In genomic region chr6:71272316-71272741, GRCm38 (mm10) we compare ENCODE assay signal across 8 mouse cellular contexts. TPM values are rescaled to one million over a fixed set of nuclear protein-coding genes. Genes with fewer than 3 reads are reported as not detected.
A peak's percentile ranks its signal among the peaks of the same experiment; 100 is the strongest.
DNase-seq lines count a peak whose midpoint lies in the region; ATAC-seq and TF ChIP-seq lines count a peak whose summit lies in the region.

No protein-coding gene starts in this region.

- under 1% methylated on average over 11 of the region's 11 CpGs for WGBS in forebrain, embryonic 15.5 days
- 2% methylated on average over 11 of the region's 11 CpGs for WGBS in liver, embryonic 12.5 days (ENCODE audit: insufficient replicate concordance)
- under 1% methylated on average over 11 of the region's 11 CpGs for WGBS in stomach, embryonic 16.5 days

- TF ChIP-seq CTCF in bone marrow macrophage, adult 2 months (IDR thresholded peaks at IDR 0.05; ENCODE audit: low read depth, low read length) = no peak

- H3K4me2 ChIP-seq in forebrain, embryonic 15.5 days (replicated peaks) = peak overlapping the region; percentile 69
- H3K4me2 ChIP-seq in liver, embryonic 12.5 days = peak overlapping the region; percentile 87
- peak overlapping the region; percentile 64 for H3K4me2 ChIP-seq in stomach, embryonic 16.5 days (ENCODE audit: low read depth, low read length)

- H3K4me3 ChIP-seq in bone marrow macrophage, adult 2 months (ENCODE audit: insufficient read depth, low read length) = peak overlapping the region; percentile 78
- peak overlapping the region; percentile 70 for H3K4me3 ChIP-seq in forebrain, embryonic 15.5 days
- peak overlapping the region; percentile 97 for H3K4me3 ChIP-seq in liver, embryonic 12.5 days
- peak overlapping the region; percentile 56 for H3K4me3 ChIP-seq in stomach, embryonic 16.5 days (replicated peaks; ENCODE audit: low read length)

- H3K36me3 ChIP-seq in forebrain, embryonic 15.5 days = no peaks in the 10 kb centered on the region
- H3K36me3 ChIP-seq in liver, embryonic 12.5 days = no peaks in the 10 kb centered on the region
- no peaks in the 10 kb centered on the region for H3K36me3 ChIP-seq in stomach, embryonic 16.5 days (ENCODE audit: control insufficient read depth, insufficient read depth, low read length)

- peak overlapping the region; percentile 93 for H3K9ac ChIP-seq in forebrain, embryonic 15.5 days (replicated peaks)
- peak overlapping the region; percentile 98 for H3K9ac ChIP-seq in liver, embryonic 12.5 days
- peak overlapping the region; percentile 86 for H3K9ac ChIP-seq in stomach, embryonic 16.5 days (ENCODE audit: low read length)

- no peaks in the 10 kb centered on the region for H3K9me3 ChIP-seq in forebrain, embryonic 15.5 days
- H3K9me3 ChIP-seq in liver, embryonic 12.5 days (replicated peaks) = no peaks in the 10 kb centered on the region
- no peaks in the 10 kb centered on the region for H3K9me3 ChIP-seq in stomach, embryonic 16.5 days (replicated peaks; ENCODE audit: control insufficient read depth, low read length)

- H3K27me3 ChIP-seq in forebrain, embryonic 15.5 days = no peaks in the 10 kb centered on the region
- H3K27me3 ChIP-seq in liver, embryonic 12.5 days (replicated peaks) = no peaks in the 10 kb centered on the region
- H3K27me3 ChIP-seq in stomach, embryonic 16.5 days (ENCODE audit: control insufficient read depth, insufficient read depth, low read length) = no peaks in the 10 kb centered on the region

- peaks cover 14% of the 10 kb centered on the region for H3K4me1 ChIP-seq in bone marrow macrophage, adult 2 months (ENCODE audit: control insufficient read depth, insufficient read depth, low read length)
- peaks cover 17% of the 10 kb centered on the region for H3K4me1 ChIP-seq in forebrain, embryonic 15.5 days
- H3K4me1 ChIP-seq in liver, embryonic 12.5 days = peaks cover 24% of the 10 kb centered on the region
- H3K4me1 ChIP-seq in stomach, embryonic 16.5 days (ENCODE audit: control insufficient read depth, insufficient read depth, low read length) = peaks cover 10% of the 10 kb centered on the region; the same call in 1 of the 2 replicates

- TF ChIP-seq POLR2A in bone marrow macrophage, adult 2 months (IDR thresholded peaks at IDR 0.05; ENCODE audit: borderline replicate concordance, low read depth, low read length) = no peak

- peak; percentile 9 to 19 for DNase-seq in lung, adult 18-20 months
- DNase-seq in lung, postnatal 10 days = no peak
- DNase-seq in right cerebral cortex, adult 18-20 months = no peak
- no peak for DNase-seq in MN1 (ENCODE audit: low spot score)

- H3K27ac ChIP-seq in bone marrow macrophage, adult 2 months (ENCODE audit: insufficient read depth, low read depth, low read length) = peak overlapping the region; percentile 71
- H3K27ac ChIP-seq in forebrain, embryonic 15.5 days (replicated peaks) = peak overlapping the region; percentile 87
- peak overlapping the region; percentile 94 for H3K27ac ChIP-seq in liver, embryonic 12.5 days
- H3K27ac ChIP-seq in stomach, embryonic 16.5 days (ENCODE audit: low read length) = peak overlapping the region; percentile 88

- ATAC-seq in forebrain, embryonic 15.5 days (replicated peaks) = peak; percentile 2; the same call in 1 of the 2 replicates
- ATAC-seq in liver, embryonic 12.5 days = no peak
- no peak for ATAC-seq in stomach, embryonic 16.5 days (ENCODE audit: insufficient read depth, low FRiP score)

RNA-seq across cellular contexts. Expression of gene Krcc1, which starts 0.9 kb away (rescaled TPM):
- 112 and 123 TPM in 2 replicates for polyA plus RNA-seq in bone marrow macrophage, adult 2 months (2012; ENCODE audit: insufficient read depth, insufficient read length, missing spikeins)
- 20.5 and 21.3 TPM in 2 replicates for polyA plus RNA-seq in forebrain, embryonic 15.5 days (2015; fragmentation: Nextera tagmentation; extraction: Ambion mirVana)
- 22.9 and 23.4 TPM in 2 replicates for polyA plus RNA-seq in liver, embryonic 12.5 days (2016; fragmentation: Nextera tagmentation; extraction: Ambion mirVana)
- polyA plus RNA-seq in stomach, embryonic 16.5 days (2015; fragmentation: Nextera tagmentation; extraction: Ambion mirVana) = 57.0 and 57.5 TPM in 2 replicates

RNA-seq across cellular contexts. Expression of gene Smyd1, which starts 49.7 kb away (rescaled TPM):
- not detected in 2 replicates for polyA plus RNA-seq in bone marrow macrophage, adult 2 months (2012; ENCODE audit: insufficient read depth, insufficient read length, missing spikeins)
- 0.15 and 0.26 TPM in 2 replicates for polyA plus RNA-seq in forebrain, embryonic 15.5 days (2015; fragmentation: Nextera tagmentation; extraction: Ambion mirVana)
- polyA plus RNA-seq in liver, embryonic 12.5 days (2016; fragmentation: Nextera tagmentation; extraction: Ambion mirVana) = 0.17 and 0.23 TPM in 2 replicates
- polyA plus RNA-seq in stomach, embryonic 16.5 days (2015; fragmentation: Nextera tagmentation; extraction: Ambion mirVana) = 1.2 and 5.3 TPM in 2 replicates

RNA-seq across cellular contexts. Expression of gene Cd8b1, which starts 50.3 kb away (rescaled TPM):
- polyA plus RNA-seq in bone marrow macrophage, adult 2 months (2012; ENCODE audit: insufficient read depth, insufficient read length, missing spikeins) = not detected in 2 replicates
- polyA plus RNA-seq in forebrain, embryonic 15.5 days (2015; fragmentation: Nextera tagmentation; extraction: Ambion mirVana) = not detected in 2 replicates
- polyA plus RNA-seq in liver, embryonic 12.5 days (2016; fragmentation: Nextera tagmentation; extraction: Ambion mirVana) = not detected in 2 replicates
- polyA plus RNA-seq in stomach, embryonic 16.5 days (2015; fragmentation: Nextera tagmentation; extraction: Ambion mirVana) = not detected in 2 replicates

Comparison
In these comparisons a context has a peak if more than half of its experiments do, and no peak if none do; other contexts are left out.
1. DNase-seq: peak in lung, adult 18-20 months (2 of 2); none in lung, postnatal 10 days (single experiment), right cerebral cortex, adult 18-20 months (single experiment) and MN1 (single experiment).
2. Peak in every context shown above with its lines, with median percentiles within 50 percentile points of each other: H3K27ac ChIP-seq, H3K4me3 ChIP-seq, H3K4me2 ChIP-seq and H3K9ac ChIP-seq.